Mouse (Mus musculus) natural killer cell, adult 2 months (primary cell): Measurements from ENCODE around the gene Cox7b2.
"Not testable (repeated sequence)": the region's sequence is repeated elsewhere in the genome, so short reads cannot be mapped to it uniquely, and the experiment has no call there.

Experiments used
- DNase-seq, 2 experiments: peaks; one replicate each; pipeline ENCODE4 v3.0.0; 2022; ENCODE audit warnings: low spot score in 2 of 2

Cox7b2 gene

GRCm38 (mm10) chr5:71548079-71548478 is at the start of gene Cox7b2:
Gene Cox7b2, minus strand, starts transcription at chr5:71548205.
- DNase-seq: no peak

DNA sequence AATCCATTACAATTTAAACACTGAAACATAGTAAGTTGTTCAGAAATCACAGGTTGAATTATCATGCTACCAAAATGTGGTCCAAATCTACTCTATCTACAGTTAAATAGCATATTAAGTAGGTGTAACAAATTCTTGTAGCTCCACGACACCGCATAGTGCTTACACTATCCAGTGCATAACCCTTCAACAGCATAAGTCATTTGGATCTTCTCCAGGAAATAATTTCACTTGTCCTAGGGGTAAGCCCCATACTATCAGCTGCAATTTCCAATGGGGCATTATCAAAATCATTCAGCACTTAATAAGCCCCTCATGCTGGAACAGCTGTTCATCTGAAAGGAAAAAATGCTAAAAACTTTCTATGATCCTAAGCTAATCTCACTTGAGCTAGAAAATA is 47.3 kb upstream of the Cox7b2 start:
- DNase-seq: no peak

- no peak for DNase-seq
Measured at GRCm38 (mm10) chr5:71593745-71594255, 45.8 kb upstream of the Cox7b2 start.

DNA sequence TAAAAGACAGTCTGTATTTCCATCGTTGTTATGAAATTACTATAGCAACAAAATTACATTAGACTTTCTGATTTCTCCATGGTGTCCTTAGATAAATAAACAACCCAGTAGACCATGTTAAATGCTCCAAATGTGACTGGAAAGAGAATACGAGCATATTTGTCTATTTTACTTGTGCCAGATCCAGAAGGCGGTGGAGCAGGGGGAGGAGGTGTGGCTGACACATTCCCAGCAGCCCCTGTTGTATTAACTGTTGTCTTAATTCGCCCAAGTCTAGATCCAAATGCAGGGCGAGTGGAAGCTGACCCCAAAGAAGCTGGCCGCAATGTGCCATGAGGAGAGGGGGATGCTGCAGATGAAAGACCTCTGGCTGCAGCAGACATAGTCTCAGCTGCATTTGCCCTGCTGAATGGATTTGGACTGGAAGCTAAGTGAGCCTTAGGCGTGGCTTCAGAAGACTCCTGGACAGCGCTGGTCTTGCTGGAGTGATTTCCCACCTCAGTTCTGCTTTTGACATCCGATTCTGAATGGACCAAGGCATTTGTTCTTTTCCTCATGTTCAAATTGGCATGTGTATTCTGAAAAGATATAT is 23.7 kb upstream of the Cox7b2 start:
- DNase-seq: no peak

- DNase-seq: no peak
Measured at GRCm38 (mm10) chr5:71545554-71545953, 2.5 kb downstream of the Cox7b2 start.

- DNase-seq: not testable (repeated sequence)
Measured at GRCm38 (mm10) chr5:71525486-71525885, 22.5 kb downstream of the Cox7b2 start.

- peak in 1 of 2 experiments; percentile 12 for DNase-seq
Measured at GRCm38 (mm10) chr5:71502058-71502678, 45.8 kb downstream of the Cox7b2 start.

GRCm38 (mm10) chr5:71495621-71496020 is 52.4 kb downstream of the Cox7b2 start:
- DNase-seq: no peak

GRCm38 (mm10) chr5:71456957-71457356 is 91.0 kb downstream of the Cox7b2 start:
- DNase-seq: no peak

DNA sequence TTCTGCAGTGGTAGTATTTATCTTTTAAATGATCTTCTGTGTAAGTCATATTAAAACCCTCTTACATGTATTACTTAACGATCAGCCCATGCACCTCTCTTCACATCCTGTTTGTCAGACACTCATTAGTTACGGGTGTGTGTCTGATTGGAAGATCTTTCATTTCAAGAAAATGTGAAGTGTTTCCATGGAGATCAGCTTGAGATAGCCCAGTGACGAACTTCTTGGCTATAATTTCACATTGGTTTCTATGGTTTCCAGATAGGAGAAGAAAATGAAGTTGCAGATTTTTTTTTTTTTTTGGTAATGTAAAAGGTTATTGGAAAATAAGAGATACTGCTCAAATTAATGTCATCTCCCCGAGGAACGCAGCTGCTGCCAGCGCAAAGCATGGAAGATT is 107.8 kb downstream of the Cox7b2 start:
- no peak for DNase-seq
